Mouse (Mus musculus) heart, embryonic 11.5 days (tissue): ENCODE results near the gene Grb7. TPM values are rescaled to one million over a fixed set of nuclear protein-coding genes. Genes with fewer than 3 reads are reported as not detected.

Experiments
- ATAC-seq: fragments of 200-750 bp; cut with Nextera tagmentation; replicated peaks from 2 replicates; pipeline ENCODE4 v1.8.0; 2017; ENCODE audit warnings: moderate library complexity; ENCODE audit not compliant: insufficient number of reproducible peaks, low FRiP score, low TSS enrichment
- H3K27ac ChIP-seq: fragments of 300-500 bp; sonication (generic); 2 replicates; pipeline ENCODE4 v1.5.1; 2014; ENCODE audit warnings: mild to moderate bottlenecking, low read depth, low read length
- H3K27me3 ChIP-seq: fragments of 300-500 bp; sonication (generic); 2 replicates; pipeline ENCODE4 v1.6.1; 2014; ENCODE audit warnings: mild to moderate bottlenecking, low read length, mixed read lengths; ENCODE audit not compliant: control insufficient read depth, insufficient read depth
- H3K36me3 ChIP-seq: fragments of 300-500 bp; sonication (generic); 2 replicates; pipeline ENCODE4 v1.6.1; 2014; ENCODE audit warnings: mild to moderate bottlenecking, low read length, moderate library complexity, mixed read lengths; ENCODE audit not compliant: control insufficient read depth, insufficient read depth
- H3K4me1 ChIP-seq: fragments of 300-500 bp; sonication (generic); 2 replicates; pipeline ENCODE4 v1.6.1; 2014; ENCODE audit warnings: low read length; ENCODE audit not compliant: control insufficient read depth, insufficient read depth
- H3K4me2 ChIP-seq: fragments of 300-500 bp; sonication (generic); 2 replicates; pipeline ENCODE4 v1.6.1; 2014; ENCODE audit warnings: mild to moderate bottlenecking, moderate library complexity
- H3K4me3 ChIP-seq: fragments of 300-500 bp; sonication (generic); 2 replicates; pipeline ENCODE4 v1.5.1; 2014; ENCODE audit warnings: low read depth, low read length
- H3K9ac ChIP-seq: fragments of 300-500 bp; sonication (generic); 2 replicates; pipeline ENCODE4 v1.6.1; 2014; ENCODE audit warnings: mild to moderate bottlenecking, low read depth, low read length, moderate library complexity
- H3K9me3 ChIP-seq: fragments of 300-500 bp; sonication (generic); replicated peaks from 2 replicates; pipeline ENCODE4 v1.6.1; 2016; ENCODE audit warnings: low read length; ENCODE audit not compliant: control insufficient read depth
- WGBS: fragments of 180-500 bp; shearing (Covaris S2); extraction: QIAGEN DNeasy Blood & Tissue Kit; methylation state at CpG from one replicate; pipeline ENCODE4 v1.1.7; 2014; ENCODE audit not compliant: insufficient replicate concordance; 5-methylcytosine and 5-hydroxymethylcytosine counted together
- polyA plus RNA-seq: library from polyadenylated mRNA; unstranded; fragments of >200 nt; fragmentation: Nextera tagmentation; extraction: Ambion mirVana; gene quantifications from 2 replicates; pipeline ENCODE4 v1.2.1, GENCODE M21; 2014

The Grb7 gene
- polyA plus RNA-seq, 1 experiment from 2014 or later, result 2.0 TPM

DNA sequence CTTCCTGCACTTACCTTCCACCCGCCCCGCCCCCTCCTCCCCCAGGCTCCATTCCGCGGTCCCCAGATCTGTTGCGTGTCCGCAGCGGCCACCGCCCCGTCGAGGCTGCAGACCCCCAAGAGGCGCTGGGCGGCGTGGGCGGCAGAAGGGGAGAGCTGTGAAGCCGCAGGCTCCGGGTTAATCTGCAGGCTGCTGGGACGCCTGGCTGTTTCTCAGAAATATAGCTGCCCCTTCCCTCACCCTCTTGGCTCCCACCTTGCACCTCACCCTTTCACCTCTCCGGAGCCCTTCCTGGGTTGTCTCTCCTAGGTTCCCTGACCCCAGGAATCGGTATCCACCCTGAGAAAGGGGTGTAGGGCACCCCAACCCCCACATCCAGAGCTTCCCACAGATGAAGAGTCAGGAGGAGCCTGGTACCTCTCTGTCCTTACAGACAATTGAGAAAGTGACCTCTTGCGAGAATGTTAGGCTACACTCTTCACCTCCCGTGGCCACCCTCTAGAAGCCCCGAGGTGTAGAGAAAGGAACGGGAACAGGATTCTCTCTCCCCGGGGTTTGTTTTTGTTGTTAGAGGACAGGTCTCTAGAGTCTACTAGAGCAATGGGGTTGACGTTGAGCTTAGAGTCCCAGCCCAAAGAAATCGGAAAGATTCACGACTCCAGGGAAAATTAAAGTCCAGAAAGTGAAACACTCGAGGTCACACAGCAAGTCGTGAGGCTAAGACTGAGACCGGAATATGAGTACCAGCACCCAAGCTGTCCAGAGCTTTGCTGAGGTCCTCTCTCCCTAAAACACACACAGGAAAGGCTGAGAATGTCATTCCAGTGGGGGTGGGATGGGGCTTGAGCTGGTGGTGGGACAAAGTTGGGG is 12.2 kb downstream of the Grb7 start:
- Histone ChIP-seq H3K9ac (peak overlapping the region; percentile 71), H3K9me3 (no peaks in the 10 kb centered on the region), H3K27me3 (peaks cover 33% of the 10 kb centered on the region), H3K4me3 (peak overlapping the region; percentile 64), H3K36me3 (no peaks in the 10 kb centered on the region), H3K27ac (no peak overlapping the region), H3K4me2 (peak overlapping the region; percentile 95), H3K4me1 (peaks cover 11% of the 10 kb centered on the region)
- ATAC-seq, result no peak; the same call in 1 of the 2 replicates
- 4% methylated on average over 21 of the region's 30 CpGs for WGBS

GRCm38 (mm10) chr11:98459071-98459741 is 13.0 kb downstream of the Grb7 start:
- Histone ChIP-seq H3K9me3 (no peaks in the 10 kb centered on the region), H3K36me3 (no peaks in the 10 kb centered on the region), H3K9ac (no peak overlapping the region), H3K4me2 (no peak overlapping the region), H3K4me1 (peaks cover 11% of the 10 kb centered on the region), H3K27ac (no peak overlapping the region), H3K4me3 (no peak overlapping the region), H3K27me3 (peaks cover 33% of the 10 kb centered on the region)
- ATAC-seq, result no peak
- 15% methylated on average over 11 of the region's 11 CpGs for WGBS

- Histone ChIP-seq H3K27me3 (peaks cover 33% of the 10 kb centered on the region), H3K4me1 (peaks cover 11% of the 10 kb centered on the region), H3K9ac (no peak overlapping the region), H3K36me3 (no peaks in the 10 kb centered on the region), H3K27ac (no peak overlapping the region), H3K4me2 (no peak overlapping the region), H3K4me3 (no peak overlapping the region), H3K9me3 (no peaks in the 10 kb centered on the region)
- 73% methylated on average over 9 of the region's 9 CpGs for WGBS
- no peak for ATAC-seq
Observed at GRCm38 (mm10) chr11:98459860-98460259, 13.7 kb downstream of the Grb7 start.

DNA sequence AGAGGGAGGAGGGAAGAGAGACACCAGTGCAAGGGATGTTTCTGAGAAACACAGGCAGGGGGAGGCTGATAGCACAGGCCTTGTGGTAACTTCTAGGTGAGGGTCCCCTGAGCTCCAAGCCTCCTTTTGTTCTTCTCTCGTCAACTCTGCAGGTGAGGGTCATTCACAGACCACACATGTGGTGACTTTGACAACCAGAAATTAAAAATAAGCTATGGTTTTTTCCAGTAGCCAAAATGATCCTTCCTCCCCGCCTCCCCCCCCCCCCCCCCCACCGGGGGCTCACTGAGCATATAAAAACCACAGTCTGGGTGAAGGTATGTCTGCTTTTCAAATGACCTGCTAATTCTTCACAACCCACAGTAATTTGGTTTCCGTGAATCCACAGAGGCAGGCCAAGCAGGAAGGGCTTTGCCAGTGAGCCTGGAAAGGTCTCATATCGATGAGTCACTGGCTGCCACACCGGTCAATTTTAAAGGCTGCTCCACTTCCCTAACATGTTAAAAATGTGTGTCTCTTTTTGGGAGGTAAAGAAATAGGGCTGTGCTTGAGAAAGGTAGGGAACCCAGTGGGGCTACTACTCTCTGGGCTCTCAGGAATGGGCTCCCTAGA is 15.0 kb downstream of the Grb7 start:
- Histone ChIP-seq H3K27ac (no peak overlapping the region), H3K4me1 (peaks cover 11% of the 10 kb centered on the region), H3K9ac (no peak overlapping the region), H3K4me2 (no peak overlapping the region), H3K27me3 (peaks cover 33% of the 10 kb centered on the region), H3K9me3 (no peaks in the 10 kb centered on the region), H3K36me3 (no peaks in the 10 kb centered on the region), H3K4me3 (no peak overlapping the region)
- 48% methylated on average over 6 of the region's 6 CpGs for WGBS
- ATAC-seq, result no peak

- ATAC-seq, result no peak
- H3K4me1 ChIP-seq, result peaks cover 7% of the 10 kb centered on the region
- peaks cover 33% of the 10 kb centered on the region for H3K27me3 ChIP-seq
- 79% methylated on average over 6 of the region's 6 CpGs for WGBS
- H3K4me3 ChIP-seq, result no peak overlapping the region
- no peak overlapping the region for H3K9ac ChIP-seq
- H3K9me3 ChIP-seq, result no peaks in the 10 kb centered on the region
- no peak overlapping the region for H3K27ac ChIP-seq
- H3K36me3 ChIP-seq, result no peaks in the 10 kb centered on the region
- H3K4me2 ChIP-seq, result no peak overlapping the region
Observed at GRCm38 (mm10) chr11:98462255-98462654, 16.1 kb downstream of the Grb7 start.

DNA sequence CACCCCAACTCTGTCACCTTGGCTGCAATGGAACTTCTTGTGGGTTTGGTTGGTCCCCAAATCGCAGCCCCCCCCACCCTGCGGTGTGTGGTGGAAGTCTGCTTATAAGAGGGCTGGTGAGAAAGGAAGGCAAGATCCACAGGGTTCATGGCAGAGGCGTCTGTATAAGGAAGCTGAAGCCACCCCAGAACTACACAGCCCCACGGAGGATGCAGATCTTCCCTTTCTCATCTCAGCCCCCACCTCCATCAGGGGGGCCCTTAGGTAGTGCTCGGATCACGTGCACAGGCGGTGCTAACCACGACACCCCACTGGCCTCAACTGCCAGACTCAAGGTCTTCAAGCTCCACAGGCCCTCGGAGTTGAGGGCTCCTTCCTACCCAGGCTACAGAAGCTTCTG is 17.7 kb downstream of the Grb7 start:
- Histone ChIP-seq H3K9me3 (no peaks in the 10 kb centered on the region), H3K9ac (no peak overlapping the region), H3K27me3 (peaks cover 22% of the 10 kb centered on the region), H3K4me1 (no peaks in the 10 kb centered on the region), H3K27ac (no peak overlapping the region), H3K4me2 (no peak overlapping the region), H3K4me3 (no peak overlapping the region), H3K36me3 (no peaks in the 10 kb centered on the region)
- ATAC-seq, result no peak
- 80% methylated on average over 9 of the region's 9 CpGs for WGBS

GRCm38 (mm10) chr11:98464516-98464915 is 18.3 kb downstream of the Grb7 start:
- WGBS, result 67% methylated on average over 6 of the region's 6 CpGs
- Histone ChIP-seq H3K9ac (no peak overlapping the region), H3K4me1 (no peaks in the 10 kb centered on the region)

GRCm38 (mm10) chr11:98469761-98470714 is 23.8 kb downstream of the Grb7 start:
- Histone ChIP-seq H3K36me3 (no peaks in the 10 kb centered on the region), H3K27ac (no peak overlapping the region), H3K9ac (no peak overlapping the region), H3K27me3 (no peaks in the 10 kb centered on the region), H3K4me3 (no peak overlapping the region), H3K4me1 (no peaks in the 10 kb centered on the region; the same call in 1 of the 2 replicates), H3K4me2 (no peak overlapping the region), H3K9me3 (no peaks in the 10 kb centered on the region)
- 69% methylated on average over 22 of the region's 22 CpGs for WGBS
- ATAC-seq, result no peak

More at GRCm38 (mm10) chr11:98464516-98464915, 18.3 kb downstream of the Grb7 start:
- Histone ChIP-seq H3K36me3 (no peaks in the 10 kb centered on the region), H3K9me3 (no peaks in the 10 kb centered on the region), H3K27ac (no peak overlapping the region), H3K4me3 (no peak overlapping the region), H3K4me2 (no peak overlapping the region), H3K27me3 (peaks cover 16% of the 10 kb centered on the region)
- no peak for ATAC-seq
